Mouse (Mus musculus) left cerebral cortex, postnatal 4 days (tissue): ENCODE results near the gene Agbl5. TPM values are rescaled to one million over a fixed set of nuclear protein-coding genes. Genes with fewer than 3 reads are reported as not detected.
A peak's percentile ranks its signal among the peaks of the same experiment; 100 is the strongest.
"Not testable (repeated sequence)": the region's sequence is repeated elsewhere in the genome, so short reads cannot be mapped to it uniquely, and the experiment has no call there.

ENCODE experiments used
- DNase-seq: peaks from one replicate; pipeline ENCODE4 v3.0.0-alpha.2; 2022
- intact Hi-C: fragments of 180-260 bp; cut with DNase I; formaldehyde crosslinking; loops from one replicate; pipeline ENCODE4 v1.15.1; 2025
- total RNA-seq, 2 experiments: library from RNA; stranded (reverse); gene quantifications; 2 replicates each; pipeline ENCODE4 v1.2.3; 2021

The Agbl5 gene
- 10 to 100 TPM; 48.4 to 52.2 TPM for total RNA-seq

GRCm38 (mm10) chr5:30888337-30889087, at the start of gene Agbl5:
Gene Agbl5, plus strand, starts transcription at chr5:30888694.
- intact Hi-C loops: no loop called here

GRCm38 (mm10) chr5:30839731-30840130, 48.8 kb upstream of the Agbl5 start:
- intact Hi-C loops: no loop called here
- DNase-seq: no peak

More at GRCm38 (mm10) chr5:30888337-30889087, at the start of gene Agbl5:
- peak; percentile 96 for DNase-seq

DNA sequence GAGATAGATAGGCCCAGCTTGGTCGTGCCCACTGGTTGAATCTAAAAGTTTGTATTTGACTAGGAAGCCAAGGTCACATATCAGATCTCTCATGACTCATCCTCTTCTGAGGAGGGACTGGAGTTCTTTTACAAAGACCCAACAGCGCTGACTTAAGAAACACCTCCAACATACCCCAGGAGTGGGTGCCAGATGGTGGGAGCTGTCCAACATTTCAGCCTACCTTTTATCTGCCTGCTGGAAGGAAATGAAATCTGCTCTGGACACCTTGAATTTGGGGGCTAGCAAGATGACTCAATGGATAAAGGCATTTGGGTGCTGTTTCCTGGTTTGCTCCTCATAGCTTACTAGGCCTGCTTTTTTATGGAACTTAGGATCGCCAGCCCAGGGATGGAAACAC, 46.6 kb upstream of the Agbl5 start:
- no peak for DNase-seq
- intact Hi-C loops: no loop called here

DNA sequence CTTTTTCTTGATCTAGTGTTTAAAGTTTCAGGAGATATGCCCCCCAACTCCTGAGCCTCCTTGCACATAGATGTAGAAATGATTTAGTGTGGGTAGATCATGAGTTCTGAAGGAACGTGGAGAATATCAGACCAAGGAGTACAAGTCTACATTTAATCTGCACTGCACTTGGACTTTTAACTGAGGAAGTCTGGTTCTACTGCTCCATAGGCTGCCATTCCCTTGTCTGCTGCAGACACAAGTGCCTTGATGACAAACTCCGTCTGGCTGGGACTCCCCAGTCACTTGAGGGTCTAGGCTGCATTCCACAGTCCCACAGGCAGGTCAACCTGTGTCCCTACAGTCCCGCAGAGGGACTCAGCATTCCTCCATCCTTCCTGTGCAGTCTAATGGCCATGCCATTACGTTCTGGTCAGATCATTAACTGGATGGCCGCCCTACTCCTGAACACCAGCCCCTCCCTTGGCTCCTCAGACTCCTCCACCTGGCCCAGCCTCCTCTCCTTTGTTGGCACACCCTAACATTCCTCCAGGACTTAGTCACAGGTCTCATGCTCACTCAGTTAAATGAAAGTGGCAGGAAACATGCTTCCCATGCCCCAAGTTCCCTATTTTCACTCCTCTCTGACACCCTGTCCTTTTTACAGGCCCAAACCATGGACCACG, 38.5 kb upstream of the Agbl5 start:
- intact Hi-C loops: no loop called here
- DNase-seq: no peak

DNA sequence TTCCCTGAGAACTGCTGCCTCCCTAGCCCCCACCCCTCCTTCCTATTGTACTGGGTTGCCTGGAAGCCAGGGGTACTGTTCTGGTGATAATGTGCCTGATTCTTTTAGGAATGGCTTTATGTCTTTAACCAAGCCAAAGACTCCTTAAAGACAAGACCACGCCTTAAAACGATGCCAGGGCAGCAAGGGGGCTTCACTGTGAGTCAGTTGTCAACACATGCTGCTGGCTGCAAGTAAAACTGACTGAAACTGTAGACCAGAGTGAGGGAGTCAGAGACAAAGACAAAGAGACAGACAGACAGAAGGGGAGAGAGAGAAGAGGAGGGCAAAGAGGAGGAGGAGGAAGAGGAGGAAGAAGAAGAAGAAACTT, 38.0 kb upstream of the Agbl5 start:
- intact Hi-C loops: no loop called here
- no peak for DNase-seq

DNA sequence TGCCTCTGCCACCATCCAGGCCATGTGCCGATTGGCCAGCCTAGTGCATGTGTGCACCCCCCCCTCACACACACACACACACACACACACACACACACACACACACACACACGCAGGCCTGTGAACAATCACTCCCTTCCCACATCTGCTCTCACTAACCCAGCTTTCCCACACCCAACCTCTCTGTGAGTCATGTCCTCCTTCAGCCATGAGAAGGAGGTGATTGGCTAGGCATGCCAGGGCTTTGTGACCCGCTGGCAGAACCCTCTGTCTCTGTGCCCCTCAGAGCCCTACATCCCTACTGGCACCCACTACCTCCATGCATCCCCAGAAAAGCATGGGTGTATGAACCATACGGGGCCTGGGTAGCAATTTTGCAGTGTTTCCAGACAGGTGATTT, 35.0 kb upstream of the Agbl5 start:
- DNase-seq: no peak
- intact Hi-C loops: no loop called here

- intact Hi-C loops: no loop called here
- DNase-seq: no peak
Measured at GRCm38 (mm10) chr5:30855674-30856073, 32.8 kb upstream of the Agbl5 start.

- DNase-seq: no peak
- intact Hi-C loops: no loop called here
Measured at GRCm38 (mm10) chr5:30856124-30856523, 32.4 kb upstream of the Agbl5 start.

DNA sequence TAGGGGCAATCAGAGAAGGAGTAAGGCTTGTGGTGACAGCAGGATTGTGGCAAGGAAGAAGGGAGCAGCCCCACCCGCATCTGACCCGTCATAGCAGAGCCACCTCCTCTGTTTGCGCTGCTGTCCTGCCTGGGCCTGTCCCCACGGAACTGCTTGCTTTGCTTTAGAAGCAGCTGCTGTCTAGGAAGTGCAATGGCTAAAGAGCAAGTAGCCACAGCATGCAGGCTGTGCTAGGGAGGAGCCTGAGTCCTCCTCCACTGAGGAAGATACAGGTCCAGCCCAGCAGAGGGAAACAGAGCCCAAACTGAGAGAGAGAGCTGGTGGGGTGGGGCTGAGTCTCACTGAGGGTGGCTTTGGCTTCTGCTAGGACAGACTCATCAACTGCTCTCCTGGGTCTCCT, 24.6 kb upstream of the Agbl5 start:
- no peak for DNase-seq
- intact Hi-C loops: loop anchor here (10.0 kb wide), 1 partner anchor 49 kb away; the partner anchor contains the start of gene Mapre3

- intact Hi-C loops: loop anchor here (10.0 kb wide), 1 partner anchor 50 kb away; the partner anchor contains the start of gene Mapre3
- DNase-seq: no peak
Measured at GRCm38 (mm10) chr5:30864322-30864721, 24.2 kb upstream of the Agbl5 start.

- intact Hi-C loops: loop anchor here (10.0 kb wide), 1 partner anchor 52 kb away; the partner anchor contains the start of gene Mapre3
- DNase-seq: no peak
Measured at GRCm38 (mm10) chr5:30866871-30867270, 21.6 kb upstream of the Agbl5 start.

- no peak for DNase-seq
- intact Hi-C loops: loop anchor here (10.0 kb wide), 1 partner anchor 53 kb away; the partner anchor contains the start of gene Mapre3
Measured at GRCm38 (mm10) chr5:30867712-30868111, 20.8 kb upstream of the Agbl5 start, which contains the start of gene Tmem214. Gene Tmem214, plus strand, starts transcription at chr5:30868012.

DNA sequence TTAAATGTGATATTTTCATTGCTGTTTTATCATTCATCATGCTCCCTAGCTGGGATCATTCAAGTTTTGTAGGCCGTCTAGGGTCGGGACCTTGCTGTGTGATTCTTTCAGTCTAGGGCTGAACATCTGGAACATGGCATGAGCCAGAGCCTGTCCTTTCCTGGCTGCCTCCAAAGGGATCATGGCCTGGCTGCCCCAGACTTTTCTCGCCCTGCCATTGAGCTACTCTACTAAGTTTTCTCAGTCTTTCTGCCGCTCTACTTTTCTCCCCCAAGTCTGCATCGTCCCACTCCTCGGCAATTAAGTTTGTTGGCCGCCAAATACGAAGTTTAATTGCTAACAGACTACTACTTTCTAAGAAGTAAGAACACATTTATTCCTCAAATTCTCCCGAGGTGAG, 19.5 kb upstream of the Agbl5 start:
- DNase-seq: no peak
- intact Hi-C loops: loop anchor here (10.0 kb wide), 1 partner anchor 54 kb away; the partner anchor contains the start of gene Mapre3

DNA sequence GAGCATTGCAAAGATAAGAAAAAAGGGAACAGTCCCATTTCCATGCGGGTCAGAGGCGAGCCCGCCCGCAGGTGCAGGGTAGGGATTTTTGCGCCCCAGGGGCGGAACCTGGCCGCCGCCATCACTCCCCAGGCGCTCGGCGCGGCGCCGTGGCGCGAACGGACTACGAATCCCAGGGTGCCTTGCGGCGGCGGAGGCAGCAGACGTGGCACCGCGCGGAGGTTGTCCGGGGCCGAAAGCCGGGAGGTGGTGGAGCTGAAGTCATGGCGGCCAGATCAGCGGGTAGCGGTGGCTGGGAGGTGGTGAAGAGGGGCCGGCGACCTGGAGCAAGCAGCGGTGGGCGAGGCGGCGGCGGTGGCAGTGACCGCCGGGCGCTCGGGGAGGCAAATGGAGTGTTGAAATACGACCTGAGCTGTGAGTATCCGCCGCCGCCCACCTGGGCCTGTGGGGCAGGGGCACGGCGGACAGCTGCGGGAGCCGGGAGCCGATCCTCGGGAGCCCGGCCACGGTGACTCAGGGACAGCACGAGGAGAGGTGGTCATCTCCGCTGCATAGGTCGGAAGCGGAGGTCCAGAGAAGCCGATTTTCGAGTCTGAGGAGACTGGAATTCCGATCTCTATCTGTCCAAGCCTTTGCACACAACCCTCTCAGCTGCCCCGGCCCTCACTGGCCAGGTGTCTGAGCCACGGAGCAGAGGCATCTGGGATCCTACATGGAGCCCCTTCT, 18.9 kb upstream of the Agbl5 start:
- peak; percentile 89 for DNase-seq
- intact Hi-C loops: loop anchor here (10.0 kb wide), 1 partner anchor 55 kb away; the partner anchor contains the start of gene Mapre3

- intact Hi-C loops: no loop called here
- DNase-seq: no peak
Measured at GRCm38 (mm10) chr5:30870131-30870406, 18.4 kb upstream of the Agbl5 start.

DNA sequence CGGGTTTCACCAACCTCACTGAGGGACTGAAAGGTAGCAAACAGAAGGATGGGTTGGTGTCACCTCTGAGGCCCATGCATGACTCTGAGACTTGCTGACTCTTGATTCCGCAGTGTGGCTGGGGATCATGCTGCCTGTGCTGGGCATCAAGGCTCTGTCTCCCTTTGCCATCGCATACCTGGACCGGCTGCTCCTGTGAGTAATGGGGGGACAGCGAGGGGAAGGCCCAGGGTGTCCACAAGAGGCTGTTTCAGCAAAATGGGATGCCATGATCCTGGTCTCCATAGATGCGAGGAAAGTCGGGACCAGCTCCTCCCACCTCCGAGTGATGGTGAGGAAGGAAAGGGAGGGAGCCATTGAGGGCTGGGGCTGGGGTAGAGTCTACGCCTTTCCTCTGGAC, 15.9 kb upstream of the Agbl5 start:
- intact Hi-C loops: no loop called here
- DNase-seq: no peak

- no peak for DNase-seq
- intact Hi-C loops: no loop called here
Measured at GRCm38 (mm10) chr5:30874365-30874764, 14.1 kb upstream of the Agbl5 start.

DNA sequence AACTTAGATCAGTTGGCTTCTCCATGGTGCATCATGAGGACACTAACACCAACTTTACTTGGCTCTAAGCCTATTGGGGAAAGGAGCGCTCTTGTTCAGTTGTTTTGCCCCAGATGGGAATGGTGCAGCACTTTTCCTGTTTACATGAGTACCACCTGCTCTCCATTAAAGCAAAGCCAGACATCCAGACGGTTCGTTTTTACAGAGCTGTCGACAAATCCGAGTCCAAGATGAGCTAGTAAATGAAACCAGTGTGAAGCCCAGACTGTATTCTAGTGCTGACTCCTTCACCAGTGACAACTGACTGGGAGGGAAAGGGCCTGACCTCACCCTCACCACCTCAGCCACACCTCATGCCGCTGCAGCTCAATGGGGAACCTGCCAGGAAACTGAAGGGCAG, 9.9 kb upstream of the Agbl5 start:
- intact Hi-C loops: no loop called here
- DNase-seq: no peak

DNA sequence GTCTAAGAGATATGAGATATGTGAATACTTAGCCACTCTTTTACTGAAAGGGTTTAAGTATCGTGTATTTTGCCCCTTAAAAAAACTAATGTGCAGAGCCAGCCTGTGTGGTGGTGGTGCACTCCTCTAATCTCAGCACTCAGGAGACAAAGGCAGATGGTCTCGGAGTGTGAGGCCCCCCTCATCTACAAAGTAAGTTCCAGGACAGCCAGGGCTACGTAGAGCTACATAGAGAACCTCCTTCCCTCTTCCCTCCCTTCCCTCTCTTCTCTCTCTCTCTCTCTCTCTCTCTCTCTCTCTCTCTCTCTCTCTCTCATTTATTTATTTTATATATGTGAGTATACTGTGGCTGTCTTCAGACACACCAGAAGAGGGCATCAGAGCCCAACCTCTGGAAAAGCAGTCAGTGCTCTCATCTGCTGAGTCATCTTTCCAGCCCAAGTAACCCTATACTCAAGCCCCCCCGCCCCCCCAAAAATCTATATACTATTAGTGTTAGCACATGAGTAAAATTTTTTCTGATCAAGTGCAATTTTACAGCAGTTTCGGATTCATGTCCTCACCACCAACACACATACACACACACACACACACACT, 9.0 kb upstream of the Agbl5 start:
- DNase-seq: no peak
- intact Hi-C loops: no loop called here

DNA sequence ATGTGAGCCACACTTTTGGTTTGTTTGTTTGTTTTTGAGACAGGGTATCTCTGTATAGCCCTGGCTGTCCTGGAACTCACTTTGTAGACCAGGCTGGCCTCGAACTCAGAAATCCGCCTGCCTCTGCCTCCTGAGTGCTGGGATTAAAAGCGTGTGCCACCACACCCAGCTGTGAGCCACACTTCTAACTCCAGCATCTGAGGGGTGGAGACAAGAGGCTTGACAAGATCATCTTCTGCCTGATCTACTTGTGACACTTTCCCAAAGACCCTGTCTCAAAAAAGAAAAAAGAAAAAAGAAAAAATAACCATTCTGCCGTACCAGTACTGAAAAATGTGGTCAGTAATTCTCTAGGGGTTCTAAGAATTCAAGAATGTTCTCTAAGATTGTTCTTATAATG, 6.7 kb upstream of the Agbl5 start:
- intact Hi-C loops, DNase-seq: not testable (repeated sequence)

GRCm38 (mm10) chr5:30886209-30886608, 2.3 kb upstream of the Agbl5 start:
- intact Hi-C loops: no loop called here
- no peak for DNase-seq
